28 mouse cellular contexts compared by ENCODE assay signal in the genomic region with DNA sequence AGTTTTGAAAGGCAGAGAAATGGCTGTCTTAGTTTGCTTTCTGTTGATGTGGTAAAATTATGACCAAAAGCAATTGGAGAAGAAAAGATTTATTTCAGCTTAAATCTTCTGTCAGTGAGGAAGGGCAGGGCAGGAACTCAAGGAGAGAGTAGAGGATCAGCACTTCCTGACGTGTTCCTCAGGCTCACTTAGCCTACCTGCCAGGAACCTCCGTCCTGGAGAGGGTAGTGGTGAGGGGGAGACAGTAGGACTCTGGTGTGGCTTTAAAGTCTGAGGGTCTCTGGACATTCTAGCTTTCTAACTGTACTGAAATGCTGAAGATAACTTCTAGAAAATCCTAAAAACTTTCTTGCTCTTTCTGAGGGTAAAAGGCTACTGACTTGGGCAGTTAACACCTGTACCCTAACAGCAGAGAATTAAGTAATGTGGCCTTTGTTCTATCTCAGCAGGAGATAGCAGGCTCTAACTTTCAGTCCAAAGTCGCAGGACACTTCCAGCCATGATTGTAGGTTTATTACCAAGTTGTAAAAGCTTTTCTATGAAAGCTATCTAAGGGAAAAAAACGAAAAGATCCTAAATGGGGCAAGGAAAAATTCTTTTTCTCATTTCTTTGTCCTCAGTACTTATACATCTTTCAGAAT. TPM values are rescaled to one million over a fixed set of nuclear protein-coding genes. Genes with fewer than 3 reads are reported as not detected.
DNase-seq lines count a peak whose midpoint lies in the region; ATAC-seq lines count a peak whose summit lies in the region.
"Had no signal": no experiment of that assay in that cellular context is flagged by ENCODE, and none has a peak within 500 bp of the region (broad histone marks: within the 10 kb centered on the region; RNA-seq: fewer than 3 reads in every experiment).

No protein-coding gene starts in this region.

- no peak overlapping the region for H3K27ac ChIP-seq in intestine, embryonic 14.5 days (ENCODE audit: low read depth)
- H3K27ac ChIP-seq in intestine, embryonic 15.5 days = no peak overlapping the region; the same call in 1 of the 2 replicates
- H3K27ac ChIP-seq: embryonic facial prominence, embryonic 10.5 days; embryonic facial prominence, embryonic 13.5 days; forebrain, embryonic 12.5 days; forebrain, embryonic 15.5 days; heart, embryonic 15.5 days; hindbrain, embryonic 14.5 days had no signal

- no peak overlapping the region for H3K9ac ChIP-seq in intestine, embryonic 14.5 days (ENCODE audit: low read length)
- no peak overlapping the region for H3K9ac ChIP-seq in intestine, embryonic 15.5 days
- H3K9ac ChIP-seq: embryonic facial prominence, embryonic 13.5 days; forebrain, embryonic 12.5 days; forebrain, embryonic 15.5 days; heart, embryonic 12.5 days; heart, embryonic 15.5 days; hindbrain, embryonic 14.5 days had no signal

- no peak overlapping the region for H3K4me2 ChIP-seq in intestine, embryonic 14.5 days (ENCODE audit: low read length)
- H3K4me2 ChIP-seq in intestine, embryonic 15.5 days (replicated peaks) = peak overlapping the region; percentile 35
- H3K4me2 ChIP-seq: embryonic facial prominence, embryonic 13.5 days; forebrain, embryonic 12.5 days; forebrain, embryonic 15.5 days; heart, embryonic 12.5 days; heart, embryonic 15.5 days; hindbrain, embryonic 14.5 days had no signal

- no peaks in the 10 kb centered on the region for H3K27me3 ChIP-seq in intestine, embryonic 14.5 days (replicated peaks; ENCODE audit: control insufficient read depth, insufficient read depth, low read length)
- no peaks in the 10 kb centered on the region for H3K27me3 ChIP-seq in intestine, embryonic 15.5 days (replicated peaks)
- H3K27me3 ChIP-seq: embryonic facial prominence, embryonic 13.5 days; forebrain, embryonic 12.5 days; forebrain, embryonic 15.5 days; heart, embryonic 12.5 days; heart, embryonic 15.5 days had no signal

- peak; percentile 4 to 9 for DNase-seq in kidney, adult 8-10 months
- DNase-seq in kidney, adult 18-20 months = no peak
- no peak for DNase-seq in intestine, embryonic 14.5 days (ENCODE audit: low spot score)
- DNase-seq in large intestine, adult 2 months (ENCODE audit: low read depth, low spot score) = peak; percentile 18
- DNase-seq in layer of hippocampus, postnatal 10 days (ENCODE audit: low spot score in 2 of 2) = no peak
- no peak for DNase-seq in cerebellum, adult 11 months
- no peak for DNase-seq in ovary, adult 18-20 months (ENCODE audit: low spot score)
- DNase-seq: adrenal gland, adult 2 months; adrenal gland, postnatal 14 days; cerebellum, adult 11-12 months; cerebellum, adult 8-10 months; cerebellum, postnatal 10 days; cerebellum, postnatal 36 days; embryo, embryonic 11 days; gastrocnemius, postnatal 10 days; gastrocnemius, postnatal 36 days; heart, postnatal 10 days; heart, postnatal 4 days had no signal

- H3K36me3 ChIP-seq in intestine, embryonic 14.5 days (ENCODE audit: control insufficient read depth, insufficient read depth, low read length) = peaks cover 60% of the 10 kb centered on the region
- H3K36me3 ChIP-seq in intestine, embryonic 15.5 days = 0 out of 2 replicates have a peak, but pooled peaks cover 3% of the 10 kb centered on the region

- WGBS in intestine, embryonic 14.5 days = 22% methylated on average over 4 of the region's 4 CpGs
- 24% methylated on average over 4 of the region's 4 CpGs for WGBS in intestine, embryonic 15.5 days
- WGBS in large intestine, adult 2 months = 22% methylated on average over 4 of the region's 4 CpGs

- no peaks in the 10 kb centered on the region for H3K4me1 ChIP-seq in intestine, embryonic 14.5 days (replicated peaks; ENCODE audit: control insufficient read depth, insufficient read depth, low read length)
- no peaks in the 10 kb centered on the region for H3K4me1 ChIP-seq in intestine, embryonic 15.5 days (replicated peaks)
- H3K4me1 ChIP-seq: embryonic facial prominence, embryonic 10.5 days; embryonic facial prominence, embryonic 13.5 days; forebrain, embryonic 12.5 days had no signal

- H3K9me3 ChIP-seq in intestine, embryonic 14.5 days (ENCODE audit: control insufficient read depth, low read length) = no peaks in the 10 kb centered on the region
- no peaks in the 10 kb centered on the region for H3K9me3 ChIP-seq in intestine, embryonic 15.5 days
- H3K9me3 ChIP-seq: embryonic facial prominence, embryonic 10.5 days; embryonic facial prominence, embryonic 13.5 days; forebrain, embryonic 12.5 days; forebrain, embryonic 15.5 days; heart, embryonic 12.5 days; heart, embryonic 15.5 days had no signal

- peak; percentile 55; the same call in 1 of the 2 replicates for ATAC-seq in intestine, embryonic 14.5 days (replicated peaks; ENCODE audit: low FRiP score, low TSS enrichment, low read depth)
- ATAC-seq in intestine, embryonic 15.5 days = peak; percentile 91
- ATAC-seq: CD4-positive, CD25-positive, alpha-beta regulatory T cell, adult 4 months; forebrain, embryonic 15.5 days had no signal

- no peak overlapping the region for H3K4me3 ChIP-seq in intestine, embryonic 14.5 days (ENCODE audit: low read depth, low read length)
- H3K4me3 ChIP-seq in intestine, embryonic 15.5 days (replicated peaks) = no peak overlapping the region
- H3K4me3 ChIP-seq: embryonic facial prominence, embryonic 10.5 days; embryonic facial prominence, embryonic 13.5 days; erythroblast, embryonic 14.5 days; forebrain, embryonic 12.5 days; forebrain, embryonic 15.5 days; heart, embryonic 12.5 days; heart, embryonic 15.5 days had no signal

RNA-seq across cellular contexts. Expression of gene Ppme1, which starts 28.9 kb away (rescaled TPM):
- polyA plus RNA-seq in intestine, embryonic 14.5 days (2014; fragmentation: Nextera tagmentation; extraction: Ambion mirVana) = 55.0 and 55.9 TPM in 2 replicates
- 50.6 and 51.3 TPM in 2 replicates for polyA plus RNA-seq in intestine, embryonic 15.5 days (2015; fragmentation: Nextera tagmentation; extraction: Ambion mirVana)
- polyA plus RNA-seq in large intestine, adult 2 months (2012; rRNA removed) = 58.7 and 64.0 TPM in 2 replicates
- total RNA-seq in layer of hippocampus, postnatal 10 days (2021) = 100 to 1,000 TPM; 120 to 123 TPM

RNA-seq across cellular contexts. Expression of gene C2cd3, which starts 29.0 kb away (rescaled TPM):
- polyA plus RNA-seq in intestine, embryonic 14.5 days (2014; fragmentation: Nextera tagmentation; extraction: Ambion mirVana) = 23.6 and 25.4 TPM in 2 replicates
- 13.3 and 15.5 TPM in 2 replicates for polyA plus RNA-seq in intestine, embryonic 15.5 days (2015; fragmentation: Nextera tagmentation; extraction: Ambion mirVana)
- polyA plus RNA-seq in large intestine, adult 2 months (2012; rRNA removed) = 13.8 and 16.7 TPM in 2 replicates
- total RNA-seq in layer of hippocampus, postnatal 10 days (2021) = 10 to 100 TPM; 15.2 to 18.5 TPM

Comparison
In these comparisons a context has a peak if more than half of its experiments do, and no peak if none do; other contexts are left out.
1. DNase-seq: peak in kidney, adult 8-10 months (2 of 2) and large intestine, adult 2 months (single experiment); none in kidney, adult 18-20 months (single experiment), intestine, embryonic 14.5 days (single experiment), layer of hippocampus, postnatal 10 days (0 of 2), cerebellum, adult 11 months (single experiment) and ovary, adult 18-20 months (single experiment).